Mouse (Mus musculus) right cerebral cortex, postnatal 10 days (tissue): ENCODE measurements around the gene Car2.
A peak's percentile ranks its signal among the peaks of the same experiment; 100 is the strongest.

Experiments
- DNase-seq, 2 experiments: peaks; one replicate each; pipeline ENCODE4 v3.0.0; 2021; ENCODE audit warnings: low spot score in 2 of 2

Car2 gene

GRCm38 (mm10) chr3:14886102-14887098, at the start of gene Car2:
Gene Car2, plus strand, starts transcription at chr3:14886273.
- DNase-seq: peak; percentile 66 to 76

- no peak for DNase-seq
These were observed 47.1 kb upstream of the Car2 start for GRCm38 (mm10) chr3:14838936-14839335.

- no peak for DNase-seq
These were observed 46.5 kb upstream of the Car2 start for GRCm38 (mm10) chr3:14839466-14840118.

- no peak for DNase-seq
These were observed 37.4 kb upstream of the Car2 start for GRCm38 (mm10) chr3:14848587-14849254.

- no peak for DNase-seq
These were observed 32.1 kb upstream of the Car2 start for GRCm38 (mm10) chr3:14853966-14854365.

GRCm38 (mm10) chr3:14854446-14854845, 31.6 kb upstream of the Car2 start:
- no peak for DNase-seq

GRCm38 (mm10) chr3:14857874-14858273, 28.2 kb upstream of the Car2 start:
- no peak for DNase-seq

GRCm38 (mm10) chr3:14860291-14860690, 25.8 kb upstream of the Car2 start:
- DNase-seq: no peak

- no peak for DNase-seq
These were observed 24.9 kb upstream of the Car2 start for GRCm38 (mm10) chr3:14861165-14861564.

GRCm38 (mm10) chr3:14861787-14862186, 24.3 kb upstream of the Car2 start:
- no peak for DNase-seq

GRCm38 (mm10) chr3:14862654-14863021, 23.4 kb upstream of the Car2 start:
- DNase-seq: no peak

- DNase-seq: peak; percentile 64 to 68
These were observed 22.9 kb upstream of the Car2 start, which contains the start of gene Car3 for GRCm38 (mm10) chr3:14863022-14863711. Gene Car3, plus strand, starts transcription at chr3:14863512.

GRCm38 (mm10) chr3:14863922-14864321, 22.2 kb upstream of the Car2 start:
- DNase-seq: no peak

- DNase-seq: no peak
These were observed 20.1 kb upstream of the Car2 start for GRCm38 (mm10) chr3:14865941-14866340.

GRCm38 (mm10) chr3:14869779-14870178, 16.3 kb upstream of the Car2 start:
- peak; percentile 47 to 64 for DNase-seq

- DNase-seq: no peak
These were observed 15.5 kb upstream of the Car2 start for GRCm38 (mm10) chr3:14870528-14870927.

GRCm38 (mm10) chr3:14871386-14871785, 14.7 kb upstream of the Car2 start:
- DNase-seq: peak; percentile 22 to 38

GRCm38 (mm10) chr3:14874402-14875040, 11.6 kb upstream of the Car2 start:
- no peak for DNase-seq

- DNase-seq: no peak
These were observed 9.7 kb upstream of the Car2 start for GRCm38 (mm10) chr3:14876325-14876918.

- no peak for DNase-seq
These were observed 8.7 kb upstream of the Car2 start for GRCm38 (mm10) chr3:14877251-14877909.
